Mouse (Mus musculus) erythroblast, embryonic 14.5 days (primary cell): Measurements from ENCODE around the gene Slc26a3. TPM values are rescaled to one million over a fixed set of nuclear protein-coding genes. Genes with fewer than 3 reads are reported as not detected.

Experiments
- H3K27me3 ChIP-seq: 2 replicates; pipeline ENCODE4 v1.6.1; 2012; ENCODE audit warnings: inconsistent platforms; ENCODE audit not compliant: control insufficient read depth
- H3K36me3 ChIP-seq: 2 replicates; pipeline ENCODE4 v1.6.1; 2012; ENCODE audit warnings: mild to moderate bottlenecking, inconsistent platforms; ENCODE audit not compliant: control insufficient read depth
- H3K4me1 ChIP-seq: 2 replicates; pipeline ENCODE4 v1.6.1; 2012; ENCODE audit warnings: inconsistent platforms; ENCODE audit not compliant: control insufficient read depth
- H3K4me3 ChIP-seq: replicated peaks from 2 replicates; pipeline ENCODE3; 2012; ENCODE audit warnings: moderate library complexity, mild to moderate bottlenecking, inconsistent platforms
- H3K9me3 ChIP-seq: 2 replicates; pipeline ENCODE4 v1.6.1; 2012; ENCODE audit warnings: low read length, inconsistent platforms, mixed read lengths; ENCODE audit not compliant: control insufficient read depth
- GATA1 ChIP-seq: IDR thresholded peaks from 2 replicates; pipeline ENCODE4 v1.6.1; 2012; ENCODE audit warnings: low read length, inconsistent platforms, mixed read lengths
- TAL1 ChIP-seq: IDR thresholded peaks from 3 replicates; pipeline ENCODE4 v1.6.1; 2012; ENCODE audit warnings: low read length, inconsistent platforms, mixed read lengths
- polyA plus RNA-seq: library from polyadenylated mRNA; stranded (reverse); fragments of >175 nt; gene quantifications from 2 replicates; pipeline ENCODE4 v1.2.3, GENCODE M21; 2012

Gene Slc26a3
- polyA plus RNA-seq, 1 experiment = not detected

DNA sequence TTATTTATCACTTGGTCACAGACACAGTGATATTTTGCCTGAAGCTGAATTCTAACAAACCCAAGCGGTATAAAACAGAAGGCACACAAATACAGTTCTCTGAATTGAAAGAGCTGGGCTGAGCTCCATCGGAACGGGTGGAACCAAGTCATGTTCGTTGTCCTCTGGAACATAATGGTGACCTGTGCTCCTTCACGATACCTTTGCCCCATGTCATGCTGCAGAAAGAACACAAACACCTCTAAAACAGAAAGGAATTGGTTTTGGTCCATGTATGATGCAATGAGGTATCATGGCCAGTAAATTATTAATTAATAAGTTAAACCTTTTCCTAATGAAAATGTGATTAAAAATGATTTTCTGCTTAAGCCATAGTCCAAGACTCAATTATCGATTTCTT, 11.3 kb downstream of the Slc26a3 start:
- Histone ChIP-seq H3K36me3 (no peaks in the 10 kb centered on the region), H3K4me3 (no peak overlapping the region), H3K4me1 (no peaks in the 10 kb centered on the region), H3K9me3 (no peaks in the 10 kb centered on the region), H3K27me3 (no peaks in the 10 kb centered on the region)
- TF ChIP-seq GATA1 (no peak), TAL1 (no peak)

DNA sequence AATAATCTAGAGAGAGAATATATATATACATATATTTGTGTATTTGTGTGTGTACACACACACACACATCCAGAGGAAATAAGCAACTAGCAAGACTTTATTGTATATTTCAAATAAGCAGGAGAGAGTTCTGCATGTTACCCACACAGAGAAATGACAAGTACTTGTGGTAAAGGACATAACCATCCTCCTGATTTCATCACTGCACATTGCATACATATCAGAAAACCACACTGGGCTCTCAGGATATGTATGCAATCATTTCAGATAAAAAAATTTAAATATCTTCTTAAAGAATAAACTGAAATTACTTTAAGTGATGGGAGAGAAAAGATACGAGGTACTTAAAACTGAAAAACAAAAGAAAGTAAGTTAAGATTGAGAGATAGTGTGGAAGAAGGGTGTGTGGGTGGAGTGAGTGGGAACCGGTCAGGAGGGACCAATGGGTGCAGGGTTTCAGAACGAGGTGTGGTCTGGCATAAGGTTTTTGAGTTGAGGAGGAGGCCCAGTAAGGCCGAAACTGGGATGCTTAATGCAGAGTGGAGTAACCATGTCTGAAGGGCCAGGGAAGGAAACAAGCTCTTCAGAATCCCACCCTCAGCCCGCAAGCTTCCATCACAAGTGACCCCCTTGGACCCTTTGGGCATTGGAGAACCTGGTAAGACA, 14.0 kb downstream of the Slc26a3 start:
- Histone ChIP-seq H3K9me3 (no peaks in the 10 kb centered on the region), H3K4me3 (no peak overlapping the region), H3K36me3 (no peaks in the 10 kb centered on the region), H3K4me1 (no peaks in the 10 kb centered on the region), H3K27me3 (no peaks in the 10 kb centered on the region)
- TF ChIP-seq TAL1 = no peak

DNA sequence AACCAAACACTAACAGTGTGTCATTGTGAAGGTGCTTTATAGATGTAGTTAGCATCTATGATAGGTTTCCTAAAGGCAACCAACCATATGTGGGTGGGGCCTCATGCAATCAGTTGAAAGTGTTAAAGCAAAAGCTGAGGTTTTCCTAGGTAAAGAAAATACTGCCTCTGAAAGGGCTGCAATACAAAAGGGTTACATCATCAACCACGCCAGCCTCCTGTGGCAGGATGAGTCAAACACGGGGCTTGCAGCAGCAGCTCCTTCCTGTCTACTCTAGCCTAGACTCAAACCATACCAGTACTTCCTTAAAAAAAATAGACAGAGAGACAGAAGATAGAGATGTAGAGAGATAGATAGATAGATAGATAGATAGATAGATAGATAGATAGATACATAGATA, 25.3 kb downstream of the Slc26a3 start:
- H3K36me3 ChIP-seq = no peaks in the 10 kb centered on the region
- no peaks in the 10 kb centered on the region for H3K9me3 ChIP-seq
- H3K27me3 ChIP-seq = no peaks in the 10 kb centered on the region; the same call in 1 of the 2 replicates
- no peaks in the 10 kb centered on the region for H3K4me1 ChIP-seq
- no peak overlapping the region for H3K4me3 ChIP-seq
- no peak for TF ChIP-seq TAL1

DNA sequence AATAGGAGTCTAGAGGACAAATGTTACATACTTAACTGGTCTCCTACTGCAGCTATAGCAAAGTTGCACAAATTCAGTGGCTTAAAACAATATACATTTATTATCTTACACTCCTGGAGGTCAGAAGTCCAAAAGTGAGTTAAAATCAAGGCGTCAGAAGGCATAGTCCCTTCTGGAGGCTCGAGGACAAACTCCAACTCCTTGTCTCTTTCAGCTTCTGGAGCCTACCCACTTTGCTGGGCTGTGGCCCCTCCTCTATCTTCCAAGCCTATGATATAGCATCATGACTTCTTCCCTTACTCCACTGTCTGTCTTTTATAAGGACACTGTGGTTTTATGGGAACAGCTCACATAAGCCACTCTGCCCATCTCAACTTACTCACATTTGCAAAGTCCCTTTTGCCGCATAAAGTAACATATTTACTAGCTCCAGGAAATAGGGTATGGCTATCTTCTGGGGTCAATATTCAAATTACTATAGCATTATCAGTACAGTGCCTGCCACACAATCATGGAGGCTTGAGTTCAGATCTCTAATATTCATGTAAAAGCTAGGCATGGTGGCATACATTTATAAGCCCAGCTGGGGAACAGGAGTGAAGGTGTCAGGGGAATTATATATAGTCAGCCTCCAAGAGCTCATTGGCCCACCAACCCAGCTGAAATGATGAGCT, 31.4 kb downstream of the Slc26a3 start:
- no peaks in the 10 kb centered on the region; the same call in 1 of the 2 replicates for H3K27me3 ChIP-seq
- H3K4me3 ChIP-seq = no peak overlapping the region
- TF ChIP-seq TAL1 (no peak), GATA1 (no peak)
- no peaks in the 10 kb centered on the region for H3K36me3 ChIP-seq
- H3K4me1 ChIP-seq = no peaks in the 10 kb centered on the region
- H3K9me3 ChIP-seq = no peaks in the 10 kb centered on the region

DNA sequence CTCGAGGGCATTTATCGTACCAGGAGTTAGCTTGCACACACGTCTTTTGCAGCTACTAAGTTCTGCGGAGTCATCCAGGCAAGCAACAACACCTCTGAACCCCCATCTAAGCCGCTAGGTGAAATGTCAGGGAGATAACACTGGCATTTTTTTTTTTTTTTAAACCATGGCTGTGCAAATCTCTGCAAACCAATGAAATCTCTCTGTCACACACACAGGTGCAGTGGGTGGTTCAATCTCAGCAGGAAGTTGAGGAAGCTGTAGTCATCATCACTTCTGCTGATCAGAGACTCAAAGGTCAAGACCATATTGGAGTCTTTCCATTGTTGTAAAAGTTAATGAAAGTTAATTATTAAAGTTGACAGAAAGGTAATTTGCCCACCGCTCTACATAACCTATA, 47.1 kb downstream of the Slc26a3 start:
- Histone ChIP-seq H3K27me3 (peaks cover under 1% of the 10 kb centered on the region; the same call in 1 of the 2 replicates), H3K4me1 (no peaks in the 10 kb centered on the region), H3K9me3 (no peaks in the 10 kb centered on the region), H3K4me3 (no peak overlapping the region), H3K36me3 (no peaks in the 10 kb centered on the region)
- TF ChIP-seq TAL1 (no peak), GATA1 (no peak)

DNA sequence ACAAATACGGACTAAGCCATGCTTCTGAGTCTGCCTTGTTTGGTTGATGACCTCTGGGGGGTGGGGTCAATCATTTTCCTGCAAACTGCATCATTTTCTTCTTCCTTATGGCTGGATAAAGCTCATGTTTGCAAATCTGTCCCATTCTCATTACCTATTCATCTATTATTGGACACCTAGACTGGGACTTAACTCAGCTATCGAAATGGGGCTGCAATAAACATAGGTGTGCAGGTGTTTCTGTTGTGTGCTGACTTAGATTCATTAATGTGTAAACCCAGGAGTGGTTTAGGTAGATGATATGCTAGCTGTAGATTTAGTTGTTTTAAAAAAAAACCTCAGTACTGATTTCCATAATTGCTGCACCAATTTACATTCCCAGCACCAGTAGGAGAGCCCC, 48.9 kb downstream of the Slc26a3 start:
- no peaks in the 10 kb centered on the region for H3K4me1 ChIP-seq
- TF ChIP-seq TAL1 = no peak
- TF ChIP-seq GATA1 = no peak
- H3K36me3 ChIP-seq = no peaks in the 10 kb centered on the region
- H3K27me3 ChIP-seq = peaks cover 8% of the 10 kb centered on the region
- H3K4me3 ChIP-seq = no peak overlapping the region
- H3K9me3 ChIP-seq = no peaks in the 10 kb centered on the region

DNA sequence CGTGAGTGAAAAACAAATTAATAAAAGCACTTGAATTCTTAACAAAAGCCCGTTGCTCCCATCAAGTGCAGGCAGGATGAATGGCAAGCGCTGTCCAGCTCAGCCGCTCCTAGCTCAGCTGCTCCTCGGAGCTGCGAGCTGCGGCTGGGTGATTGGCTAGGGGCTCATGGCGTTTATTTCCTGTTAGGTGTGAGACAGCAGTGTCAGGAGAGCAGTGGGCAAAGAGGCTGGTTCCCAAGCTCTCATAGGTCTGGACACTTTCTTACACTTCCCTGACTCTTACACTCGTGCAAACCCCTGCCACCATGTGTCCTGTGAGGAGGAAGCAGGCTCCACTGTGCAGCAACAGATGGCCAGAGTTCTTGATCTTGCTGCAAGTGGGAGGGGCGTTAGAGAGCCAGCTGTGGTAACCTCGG, 53.5 kb downstream of the Slc26a3 start:
- Histone ChIP-seq H3K9me3 (no peaks in the 10 kb centered on the region), H3K27me3 (peaks cover 8% of the 10 kb centered on the region), H3K4me1 (no peaks in the 10 kb centered on the region), H3K36me3 (no peaks in the 10 kb centered on the region), H3K4me3 (no peak overlapping the region)
- TF ChIP-seq TAL1 = no peak
- TF ChIP-seq GATA1 = no peak

DNA sequence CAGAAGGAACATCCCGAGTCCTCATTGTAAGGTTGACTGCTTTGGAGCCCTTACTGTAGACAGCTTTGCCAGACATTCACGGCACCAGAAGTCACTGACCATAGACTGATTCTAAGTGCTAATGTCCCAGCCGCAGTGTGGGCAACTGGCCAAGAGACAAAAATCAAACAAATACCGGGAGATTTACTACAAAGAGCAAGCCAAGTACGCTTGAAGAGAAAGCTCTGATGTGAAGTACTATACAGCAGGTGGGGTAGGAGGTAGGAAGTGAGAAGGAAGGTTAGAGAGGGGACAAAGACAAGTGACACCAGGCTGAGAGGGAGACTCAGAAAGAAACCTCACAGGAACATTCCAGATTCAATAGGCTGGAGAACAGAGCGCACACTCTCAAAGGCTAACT, 54.2 kb downstream of the Slc26a3 start:
- H3K27me3 ChIP-seq = peaks cover 8% of the 10 kb centered on the region

DNA sequence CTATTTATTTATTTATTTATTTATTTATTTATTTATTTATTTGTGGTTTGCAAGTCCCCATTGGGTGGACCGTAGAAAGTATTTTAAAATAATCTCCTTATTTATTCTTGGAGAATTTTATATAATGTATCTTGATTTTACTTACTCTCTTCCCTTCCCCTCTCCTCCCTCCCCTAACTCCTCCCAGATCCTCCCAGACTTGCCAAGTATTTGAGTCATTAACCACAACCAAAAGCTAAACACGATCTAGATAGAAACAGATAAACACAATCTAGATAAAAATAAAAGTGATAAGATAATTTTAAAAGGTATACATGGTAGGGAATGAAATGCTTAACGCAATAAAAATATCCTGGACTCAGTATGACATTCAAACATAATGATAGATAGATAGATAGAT, 58.7 kb downstream of the Slc26a3 start:
- TF ChIP-seq GATA1 (no peak), TAL1 (no peak)
- Histone ChIP-seq H3K4me3 (no peak overlapping the region), H3K9me3 (no peaks in the 10 kb centered on the region), H3K27me3 (peaks cover under 1% of the 10 kb centered on the region), H3K4me1 (no peaks in the 10 kb centered on the region), H3K36me3 (no peaks in the 10 kb centered on the region)

More for the DNA sequence above, 54.2 kb downstream of the Slc26a3 start:
- Histone ChIP-seq H3K9me3 (no peaks in the 10 kb centered on the region), H3K4me3 (no peak overlapping the region), H3K4me1 (no peaks in the 10 kb centered on the region), H3K36me3 (no peaks in the 10 kb centered on the region)
- TF ChIP-seq TAL1 (no peak), GATA1 (no peak)

DNA sequence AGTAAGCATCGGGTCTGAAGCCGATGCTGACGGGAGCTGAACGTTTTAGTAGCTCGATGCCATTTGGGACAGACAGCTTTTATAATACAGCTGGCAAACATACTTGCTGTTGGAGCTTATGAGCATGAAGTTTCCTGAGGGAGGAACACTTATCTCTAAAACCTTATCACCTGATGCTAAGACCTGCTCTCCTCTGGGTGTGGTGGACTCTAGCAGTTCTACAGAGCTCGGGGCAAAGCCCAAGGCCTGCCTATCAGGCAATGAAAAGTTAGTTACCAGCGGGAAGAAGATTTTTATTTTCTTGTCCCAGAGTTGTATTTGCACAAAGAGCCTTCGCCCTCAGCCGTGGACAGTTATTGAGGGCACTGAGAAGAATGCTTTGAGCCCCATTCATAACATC, 65.6 kb downstream of the Slc26a3 start:
- peaks cover 4% of the 10 kb centered on the region; the same call in 1 of the 2 replicates for H3K4me1 ChIP-seq
- peaks cover 3% of the 10 kb centered on the region; the same call in 1 of the 2 replicates for H3K9me3 ChIP-seq
- H3K4me3 ChIP-seq = no peak overlapping the region
- TF ChIP-seq GATA1 (no peak), TAL1 (no peak)
- H3K27me3 ChIP-seq = no peaks in the 10 kb centered on the region
- no peaks in the 10 kb centered on the region for H3K36me3 ChIP-seq
